Mouse (Mus musculus) liver, embryonic 16.5 days (tissue): Measurements from ENCODE around the gene Dapk2. TPM values are rescaled to one million over a fixed set of nuclear protein-coding genes. Genes with fewer than 3 reads are reported as not detected.

Experiments used
- ATAC-seq: fragments of 200-750 bp; cut with Nextera tagmentation; 2 replicates; pipeline ENCODE4 v1.8.0; 2017; ENCODE audit warnings: low read depth, mild to moderate bottlenecking, moderate number of reproducible peaks, moderate library complexity
- H3K27ac ChIP-seq: fragments of 300-500 bp; sonication (generic); 2 replicates; pipeline ENCODE4 v1.5.1; 2014; ENCODE audit warnings: mild to moderate bottlenecking, low read length
- H3K27me3 ChIP-seq: fragments of 300-500 bp; sonication (generic); 2 replicates; pipeline ENCODE4 v1.6.1; 2014; ENCODE audit warnings: low read depth, low read length, mixed read lengths; ENCODE audit not compliant: control insufficient read depth, insufficient read depth
- H3K36me3 ChIP-seq: fragments of 300-500 bp; sonication (generic); 2 replicates; pipeline ENCODE4 v1.6.1; 2014; ENCODE audit warnings: mild to moderate bottlenecking; ENCODE audit not compliant: control insufficient read depth, insufficient read depth
- H3K4me1 ChIP-seq: fragments of 300-500 bp; sonication (generic); 2 replicates; pipeline ENCODE4 v1.6.1; 2014; ENCODE audit warnings: low read depth, low read length, mixed read lengths; ENCODE audit not compliant: control insufficient read depth
- H3K4me2 ChIP-seq: fragments of 300-500 bp; sonication (generic); 2 replicates; pipeline ENCODE4 v1.6.1; 2014; ENCODE audit warnings: low read depth, low read length, mixed read lengths
- H3K4me3 ChIP-seq: fragments of 300-500 bp; sonication (generic); 2 replicates; pipeline ENCODE4 v1.5.1; 2014; ENCODE audit warnings: low read depth, mild to moderate bottlenecking, low read length
- H3K9ac ChIP-seq: fragments of 300-500 bp; sonication (generic); 2 replicates; pipeline ENCODE4 v1.6.1; 2014; ENCODE audit warnings: low read depth, low read length
- H3K9me3 ChIP-seq: fragments of 300-500 bp; sonication (generic); replicated peaks from 2 replicates; pipeline ENCODE4 v1.6.1; 2016; ENCODE audit warnings: low read length; ENCODE audit not compliant: control insufficient read depth
- WGBS: fragments of 180-500 bp; shearing (Covaris S2); extraction: QIAGEN DNeasy Blood & Tissue Kit; methylation state at CpG from one replicate; pipeline ENCODE4 v1.1.7; 2014; ENCODE audit not compliant: insufficient replicate concordance; 5-methylcytosine and 5-hydroxymethylcytosine counted together
- polyA plus RNA-seq: library from polyadenylated mRNA; unstranded; fragments of >200 nt; fragmentation: Nextera tagmentation; extraction: Ambion mirVana; gene quantifications from 2 replicates; pipeline ENCODE4 v1.2.1, GENCODE M21; 2015

Dapk2 gene
- polyA plus RNA-seq, 1 experiment from 2014 or later = 33.7 TPM

DNA sequence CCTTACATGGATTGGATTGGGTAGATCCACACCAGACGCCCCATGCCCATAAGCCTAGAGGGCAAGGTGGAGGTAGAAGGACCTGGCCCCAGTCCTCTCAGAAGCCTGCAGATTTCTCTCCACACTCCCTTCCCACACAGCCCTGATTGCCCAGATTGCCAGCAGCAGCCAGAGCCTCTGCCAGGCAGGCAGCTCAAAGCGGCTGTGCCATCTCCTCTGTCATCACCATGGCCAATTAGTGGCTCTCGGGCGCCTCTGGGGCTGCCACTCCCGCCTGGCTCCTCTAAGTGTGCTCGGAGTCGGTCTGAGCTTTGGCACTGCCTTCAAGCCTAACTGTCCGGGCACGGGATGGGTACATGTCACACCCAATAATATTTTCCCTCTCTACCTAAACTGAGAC lies 47.7 kb downstream of the Dapk2 start:
- Histone ChIP-seq H3K9ac (no peak overlapping the region), H3K27ac (no peak overlapping the region), H3K4me2 (no peak overlapping the region), H3K36me3 (no peaks in the 10 kb centered on the region), H3K4me1 (peaks cover 25% of the 10 kb centered on the region), H3K9me3 (no peaks in the 10 kb centered on the region), H3K27me3 (no peaks in the 10 kb centered on the region), H3K4me3 (no peak overlapping the region)
- 79% methylated on average over 9 of the region's 9 CpGs for WGBS
- no peak for ATAC-seq

DNA sequence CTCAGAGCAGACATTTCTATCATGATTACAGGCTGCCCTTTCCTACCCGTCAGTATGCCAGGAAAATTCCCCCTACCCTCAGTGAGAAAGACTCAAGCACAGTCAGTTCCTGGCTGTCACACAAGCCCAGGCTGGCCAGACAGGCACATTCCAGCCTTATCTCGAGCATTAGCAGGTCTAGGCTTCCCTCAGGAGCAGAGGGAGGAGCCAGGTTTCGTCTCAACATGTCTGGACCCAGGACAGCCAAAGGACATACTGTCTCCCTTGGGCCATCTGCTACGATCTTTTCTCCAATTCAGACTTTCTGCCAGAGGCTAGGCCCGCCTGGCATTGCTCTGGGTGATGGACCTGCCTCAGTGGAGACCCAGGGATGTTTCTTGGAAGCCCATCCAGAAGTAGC lies 48.8 kb downstream of the Dapk2 start:
- H3K27me3 ChIP-seq = no peaks in the 10 kb centered on the region
- no peak overlapping the region for H3K4me2 ChIP-seq
- no peak for ATAC-seq
- no peak overlapping the region for H3K27ac ChIP-seq
- no peaks in the 10 kb centered on the region for H3K36me3 ChIP-seq
- H3K4me3 ChIP-seq = no peak overlapping the region
- no peaks in the 10 kb centered on the region for H3K9me3 ChIP-seq
- peaks cover 18% of the 10 kb centered on the region for H3K4me1 ChIP-seq
- 46% methylated on average over 5 of the region's 5 CpGs for WGBS
- no peak overlapping the region for H3K9ac ChIP-seq

DNA sequence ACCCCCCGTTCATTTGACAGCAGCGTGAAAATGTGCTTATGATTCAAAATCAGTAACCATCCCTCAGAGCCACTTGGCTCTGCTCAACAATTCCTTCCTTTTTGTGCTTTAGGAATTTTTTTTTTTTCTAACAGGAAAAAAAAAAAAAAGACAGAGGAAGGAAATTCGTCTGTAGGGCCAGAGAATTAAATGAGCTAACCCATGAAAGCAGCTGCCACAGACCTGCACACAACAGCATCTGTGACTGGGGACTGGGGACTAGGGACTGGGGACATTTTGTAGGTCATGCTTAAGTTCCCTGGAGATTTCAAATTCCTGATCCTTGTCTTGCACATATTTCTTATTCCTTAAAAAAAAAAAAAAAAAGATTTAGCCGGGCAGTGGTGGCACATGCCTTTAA lies 53.4 kb downstream of the Dapk2 start:
- Histone ChIP-seq H3K4me2 (no peak overlapping the region), H3K9me3 (no peaks in the 10 kb centered on the region), H3K9ac (no peak overlapping the region), H3K36me3 (no peaks in the 10 kb centered on the region), H3K27me3 (no peaks in the 10 kb centered on the region), H3K4me1 (peaks cover 44% of the 10 kb centered on the region), H3K4me3 (no peak overlapping the region), H3K27ac (no peak overlapping the region)
- WGBS = 54% methylated on average over 4 of the region's 4 CpGs
- no peak for ATAC-seq

- WGBS = 83% methylated on average over 2 of the region's 2 CpGs
- ATAC-seq = no peak
- Histone ChIP-seq H3K4me1 (peaks cover 44% of the 10 kb centered on the region), H3K4me2 (no peak overlapping the region), H3K27ac (peak overlapping the region; percentile 83), H3K36me3 (no peaks in the 10 kb centered on the region), H3K27me3 (no peaks in the 10 kb centered on the region), H3K9me3 (no peaks in the 10 kb centered on the region), H3K9ac (peak overlapping the region; percentile 16; the same call in 1 of the 2 replicates), H3K4me3 (no peak overlapping the region)
Observed at GRCm38 (mm10) chr9:66212088-66212487, 54.1 kb downstream of the Dapk2 start.

- no peak overlapping the region for H3K4me3 ChIP-seq
- H3K27ac ChIP-seq = peak overlapping the region; percentile 83
- 49% methylated on average over 5 of the region's 5 CpGs for WGBS
- peak overlapping the region; percentile 2; the same call in 1 of the 2 replicates for H3K9ac ChIP-seq
- peaks cover 44% of the 10 kb centered on the region for H3K4me1 ChIP-seq
- 0 out of 2 replicates have a peak, but pooled peaks have one; percentile 6 for ATAC-seq
- no peaks in the 10 kb centered on the region for H3K27me3 ChIP-seq
- H3K4me2 ChIP-seq = peak overlapping the region; percentile 67
- no peaks in the 10 kb centered on the region for H3K9me3 ChIP-seq
- no peaks in the 10 kb centered on the region for H3K36me3 ChIP-seq
Observed at GRCm38 (mm10) chr9:66212802-66213201, 54.8 kb downstream of the Dapk2 start.

- Histone ChIP-seq H3K9me3 (no peaks in the 10 kb centered on the region), H3K27ac (peak overlapping the region; percentile 83), H3K27me3 (no peaks in the 10 kb centered on the region), H3K4me1 (peaks cover 44% of the 10 kb centered on the region), H3K36me3 (no peaks in the 10 kb centered on the region), H3K4me2 (peak overlapping the region; percentile 67), H3K9ac (peak overlapping the region; percentile 58), H3K4me3 (peak overlapping the region; percentile 42)
- ATAC-seq = peak; percentile 98
- 12% methylated on average over 5 of the region's 5 CpGs for WGBS
Observed at GRCm38 (mm10) chr9:66213386-66214032, 55.5 kb downstream of the Dapk2 start.

GRCm38 (mm10) chr9:66215551-66215950 lies 57.5 kb downstream of the Dapk2 start:
- Histone ChIP-seq H3K27me3 (no peaks in the 10 kb centered on the region), H3K9me3 (no peaks in the 10 kb centered on the region), H3K36me3 (no peaks in the 10 kb centered on the region), H3K4me3 (no peak overlapping the region), H3K9ac (no peak overlapping the region), H3K4me1 (peaks cover 44% of the 10 kb centered on the region), H3K27ac (peak overlapping the region; percentile 33; the same call in 1 of the 2 replicates), H3K4me2 (no peak overlapping the region)
- ATAC-seq = no peak

DNA sequence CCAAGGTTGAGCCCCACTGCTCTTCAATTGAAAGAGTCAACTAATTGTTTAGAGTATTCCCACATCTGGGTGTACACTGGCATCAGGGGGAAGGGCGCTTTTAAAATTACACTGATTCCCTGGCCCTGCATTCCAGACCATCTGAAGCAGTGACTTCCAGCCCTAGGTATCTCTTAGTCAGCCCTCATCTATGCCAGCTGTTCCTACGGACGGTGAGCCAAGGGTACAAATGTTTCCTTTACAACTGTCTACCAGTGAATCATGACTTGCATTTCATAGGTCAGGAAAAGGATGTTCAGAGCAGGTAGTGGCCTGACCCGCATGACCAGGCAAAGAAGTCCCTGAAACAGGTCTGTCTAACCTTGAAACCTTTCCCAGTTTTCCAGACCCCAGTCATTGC lies 59.9 kb downstream of the Dapk2 start:
- no peaks in the 10 kb centered on the region for H3K9me3 ChIP-seq
- H3K27me3 ChIP-seq = no peaks in the 10 kb centered on the region
- no peaks in the 10 kb centered on the region for H3K36me3 ChIP-seq
- H3K4me3 ChIP-seq = no peak overlapping the region
- no peak overlapping the region for H3K4me2 ChIP-seq
- no peak overlapping the region for H3K27ac ChIP-seq
- H3K4me1 ChIP-seq = peaks cover 28% of the 10 kb centered on the region
- ATAC-seq = no peak
- WGBS = 56% methylated on average over 4 of the region's 4 CpGs
- no peak overlapping the region for H3K9ac ChIP-seq

- WGBS = 80% methylated on average over 10 of the region's 10 CpGs
Observed at GRCm38 (mm10) chr9:66218917-66219725, 61.1 kb downstream of the Dapk2 start.

More at GRCm38 (mm10) chr9:66218917-66219725, 61.1 kb downstream of the Dapk2 start:
- Histone ChIP-seq H3K9me3 (no peaks in the 10 kb centered on the region), H3K4me3 (no peak overlapping the region), H3K4me2 (no peak overlapping the region), H3K27ac (no peak overlapping the region; the same call in 1 of the 2 replicates), H3K36me3 (no peaks in the 10 kb centered on the region), H3K27me3 (no peaks in the 10 kb centered on the region), H3K9ac (no peak overlapping the region), H3K4me1 (peaks cover 17% of the 10 kb centered on the region)
- ATAC-seq = no peak
